ENCODE assay signal across 47 mouse cellular contexts in the genomic region with DNA sequence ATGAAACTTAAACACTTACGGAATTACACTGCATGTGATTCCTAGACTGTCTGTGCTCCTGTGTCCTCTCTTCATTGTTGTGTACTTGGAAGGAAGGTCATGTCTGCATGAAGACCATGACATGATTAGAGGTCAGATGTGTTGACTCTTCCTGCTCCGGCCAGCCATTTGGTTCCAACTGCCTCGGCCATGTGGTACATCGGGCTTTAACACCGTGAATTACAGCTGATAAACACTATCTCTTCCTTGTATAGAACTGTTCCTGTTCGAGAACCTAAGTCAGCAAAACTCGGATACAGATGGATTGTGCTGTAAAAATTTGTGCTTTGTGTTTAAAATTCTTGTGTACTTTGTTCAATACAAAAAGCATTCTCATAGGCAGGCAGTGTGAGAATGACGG. TPM values are rescaled to one million over a fixed set of nuclear protein-coding genes. Genes with fewer than 3 reads are reported as not detected.
"Had no signal": no experiment of that assay in that cellular context is flagged by ENCODE, and none has a peak within 500 bp of the region (broad histone marks: within the 10 kb centered on the region; RNA-seq: fewer than 3 reads in every experiment).

No protein-coding gene starts in this region.

- H3K27me3 ChIP-seq: limb, embryonic 12.5 days; limb, embryonic 13.5 days; limb, embryonic 15.5 days; liver, embryonic 12.5 days; liver, embryonic 13.5 days; liver, embryonic 15.5 days; lung, embryonic 15.5 days; megakaryocyte, embryonic 14.5 days; midbrain, embryonic 12.5 days; midbrain, embryonic 13.5 days; midbrain, embryonic 15.5 days; neural tube, embryonic 12.5 days had no signal

- H3K4me1 ChIP-seq: limb, embryonic 10.5 days; limb, embryonic 12.5 days; limb, embryonic 13.5 days; limb, embryonic 15.5 days; liver, embryonic 12.5 days; liver, embryonic 13.5 days; liver, embryonic 15.5 days; lung, embryonic 15.5 days; midbrain, embryonic 13.5 days; midbrain, embryonic 15.5 days; neural tube, embryonic 12.5 days had no signal

- DNase-seq: left cerebral cortex, postnatal 4 days; liver; liver, embryonic 13.5 days; liver, postnatal 0 days; lung, adult 18-20 months; lung, adult 2 months; lung, embryonic 14.5 days; lung, postnatal 10 days; lung, postnatal 14 days; lung, postnatal 36 days; lung, postnatal 4 days; midbrain, embryonic 14.5 days had no signal

- H3K4me2 ChIP-seq: limb, embryonic 12.5 days; limb, embryonic 13.5 days; limb, embryonic 15.5 days; liver, embryonic 11.5 days; liver, embryonic 12.5 days; liver, embryonic 13.5 days; liver, embryonic 15.5 days; lung, embryonic 14.5 days; lung, embryonic 15.5 days; midbrain, embryonic 11.5 days; midbrain, embryonic 12.5 days; midbrain, embryonic 13.5 days; midbrain, embryonic 15.5 days; neural tube, embryonic 12.5 days had no signal

- H3K4me3 ChIP-seq: limb, embryonic 10.5 days; limb, embryonic 12.5 days; limb, embryonic 13.5 days; limb, embryonic 15.5 days; liver, embryonic 12.5 days; liver, embryonic 13.5 days; liver, embryonic 15.5 days; lung, embryonic 15.5 days; megakaryocyte, embryonic 14.5 days; midbrain, embryonic 10.5 days; midbrain, embryonic 12.5 days; midbrain, embryonic 13.5 days; midbrain, embryonic 15.5 days; myocyte; neural tube, embryonic 12.5 days had no signal

- H3K9me3 ChIP-seq: limb, embryonic 10.5 days; limb, embryonic 12.5 days; limb, embryonic 13.5 days; limb, embryonic 15.5 days; liver, embryonic 12.5 days; liver, embryonic 13.5 days; liver, embryonic 15.5 days; lung, embryonic 15.5 days; megakaryocyte, embryonic 14.5 days; midbrain, embryonic 10.5 days; midbrain, embryonic 12.5 days; midbrain, embryonic 13.5 days; midbrain, embryonic 15.5 days; neural tube, embryonic 12.5 days had no signal

- H3K27ac ChIP-seq: limb, embryonic 10.5 days; limb, embryonic 12.5 days; limb, embryonic 13.5 days; limb, embryonic 15.5 days; liver, embryonic 12.5 days; liver, embryonic 13.5 days; liver, embryonic 14.5 days; liver, embryonic 15.5 days; lung, embryonic 15.5 days; midbrain, embryonic 10.5 days; midbrain, embryonic 12.5 days; midbrain, embryonic 13.5 days; midbrain, embryonic 15.5 days; neural tube, embryonic 12.5 days had no signal

- H3K9ac ChIP-seq: limb, embryonic 12.5 days; limb, embryonic 13.5 days; limb, embryonic 15.5 days; liver, embryonic 12.5 days; liver, embryonic 13.5 days; liver, embryonic 14.5 days; liver, embryonic 15.5 days; liver, postnatal 0 days; lung, embryonic 14.5 days; lung, embryonic 15.5 days; midbrain, embryonic 12.5 days; midbrain, embryonic 13.5 days; midbrain, embryonic 15.5 days; neural tube, embryonic 12.5 days had no signal

- ATAC-seq: liver, embryonic 12.5 days; liver, postnatal 0 days; lung, postnatal 0 days; midbrain, embryonic 13.5 days; midbrain, embryonic 15.5 days; midbrain, embryonic 16.5 days had no signal

RNA-seq across cellular contexts. Expression of gene Ldlrad2, which starts 48.5 kb away (rescaled TPM):
- total RNA-seq: left cerebral cortex, postnatal 10 days; left cerebral cortex, postnatal 14 days; left cerebral cortex, postnatal 25 days; left cerebral cortex, postnatal 36 days; left cerebral cortex, postnatal 4 days; liver, adult 2 months; megakaryocyte progenitor cell, adult 5-6 weeks; megakaryocyte, adult 5-6 weeks; megakaryocyte-erythroid progenitor cell, adult 5-6 weeks; midbrain, postnatal 0 days; monocyte, adult 5-6 weeks had no signal
- polyA plus RNA-seq: limb, embryonic 10.5 days; limb, embryonic 11.5 days; limb, embryonic 12.5 days; limb, embryonic 13.5 days; limb, embryonic 14.5 days; liver, adult 2 months; liver, embryonic 11.5 days; liver, embryonic 12.5 days; liver, embryonic 13.5 days; liver, embryonic 14.5 days; liver, embryonic 15.5 days; liver, embryonic 16.5 days; liver, postnatal 0 days; lung, adult 2 months; lung, embryonic 14.5 days; lung, embryonic 16.5 days; macrophage; midbrain, embryonic 10.5 days; midbrain, embryonic 11.5 days; midbrain, embryonic 12.5 days; midbrain, embryonic 14.5 days; midbrain, embryonic 15.5 days; midbrain, embryonic 16.5 days; myocyte; neural tube, embryonic 11.5 days; neural tube, embryonic 12.5 days had no signal
